Mouse (Mus musculus) heart, adult 2 months (tissue): ENCODE data around the gene Papss1. TPM values are rescaled to one million over a fixed set of nuclear protein-coding genes. Genes with fewer than 3 reads are reported as not detected.

ENCODE experiments used
- DNase-seq, 2 experiments: peaks; one replicate each; pipeline ENCODE4 v3.0.0; 2021
- H3K27ac ChIP-seq: fragments of 200-600 bp; 2 replicates; pipeline ENCODE4 v1.8.1; 2022
- H3K27me3 ChIP-seq: fragments of 200-500 bp; 2 replicates; pipeline ENCODE4 v1.6.1; 2012; ENCODE audit warnings: mild to moderate bottlenecking, low read length, inconsistent platforms, mixed read lengths; ENCODE audit not compliant: control insufficient read depth, insufficient read depth
- H3K36me3 ChIP-seq: fragments of 200-500 bp; 2 replicates; pipeline ENCODE4 v1.6.1; 2012; ENCODE audit warnings: low read length, inconsistent platforms; ENCODE audit not compliant: control insufficient read depth, insufficient read depth
- H3K4me1 ChIP-seq: fragments of 200-500 bp; 2 replicates; pipeline ENCODE4 v1.6.1; 2011; ENCODE audit warnings: low read length; ENCODE audit not compliant: control insufficient read depth, insufficient read depth
- H3K4me3 ChIP-seq: fragments of 200-600 bp; 2 replicates; pipeline ENCODE4 v1.8.1; 2022
- H3K79me2 ChIP-seq: fragments of 200-500 bp; replicated peaks from 2 replicates; pipeline ENCODE4 v1.6.1; 2012; ENCODE audit warnings: mild to moderate bottlenecking, inconsistent platforms, low read length, moderate library complexity, mixed read lengths; ENCODE audit not compliant: control insufficient read depth, insufficient read depth
- H3K9ac ChIP-seq: fragments of 200-500 bp; 2 replicates; pipeline ENCODE4 v1.6.1; 2012; ENCODE audit warnings: low read depth, mild to moderate bottlenecking, control low read depth, inconsistent platforms, low read length, mixed read lengths
- CTCF ChIP-seq: fragments of 200-600 bp; IDR thresholded peaks from 2 replicates; pipeline ENCODE4 v1.8.1; 2022; ENCODE audit warnings: antibody characterized with exemption, mild to moderate bottlenecking, moderate library complexity
- EP300 ChIP-seq: fragments of 200-500 bp; IDR thresholded peaks from 2 replicates; pipeline ENCODE4 v1.6.1; 2011; ENCODE audit warnings: low read depth, low read length, control low read depth; ENCODE audit not compliant: insufficient read depth
- POLR2A ChIP-seq: fragments of 200-500 bp; IDR thresholded peaks from 2 replicates; pipeline ENCODE4 v1.6.1; 2011; ENCODE audit warnings: mild to moderate bottlenecking, low read depth, low read length, control low read depth; ENCODE audit not compliant: insufficient read depth
- WGBS: fragments of 180-500 bp; shearing (Covaris S2); methylation state at CpG from one replicate; pipeline ENCODE4 v1.1.7; 2018; 5-methylcytosine and 5-hydroxymethylcytosine counted together
- intact Hi-C: fragments of 180-260 bp; cut with DNase I; formaldehyde crosslinking; loops from one replicate; pipeline ENCODE4 v1.15.1; 2025
- long read RNA-seq: library from polyadenylated mRNA; stranded (forward); transcript quantifications from one replicate; pipeline ENCODE4 v2.0.0, GENCODE M21; 2021
- polyA plus RNA-seq: library from polyadenylated mRNA; depleted of rRNA; stranded (reverse); fragments of >200 nt; gene quantifications from 2 replicates; pipeline ENCODE4 v1.2.3, GENCODE M21; 2012; rRNA removed
- total RNA-seq, 2 experiments: library from RNA; stranded (reverse); gene quantifications; 2 replicates each; pipeline ENCODE4 v1.2.3; 2021

Papss1 gene
- total RNA-seq = 1 to 10 TPM; 8.0 to 10.0 TPM
- 8.5 and 14.1 TPM in 2 replicates for polyA plus RNA-seq
- long read RNA-seq, partial matches to known transcripts = 1 of 4 reads
- long read RNA-seq, other reads (novel, unspliced or antisense) = 0 of 4 reads

GRCm38 (mm10) chr3:131564430-131565256 is at the start of gene Papss1:
TSS of gene Papss1 (plus strand) at chr3:131564768.
- DNase-seq = peak; percentile 99 to 100
- no peaks in the 10 kb centered on the region; the same call in none of the 2 replicates for H3K4me1 ChIP-seq
- under 1% methylated on average over 73 of the region's 73 CpGs for WGBS
- H3K27me3 ChIP-seq = no peaks in the 10 kb centered on the region
- peak within 1 kb of the TSS; percentile 81 for H3K4me3 ChIP-seq
- TF ChIP-seq POLR2A (peak; percentile 99), CTCF (no peak), EP300 (peak; percentile 62; the same call in 1 of the 2 replicates)
- intact Hi-C loops = loop anchor here (5.0 kb wide), 2 partner anchors 852 to 1978 kb away; no protein-coding TSS in a partner anchor
- H3K27ac ChIP-seq = peak within 1 kb of the TSS; percentile 89
- H3K36me3 ChIP-seq = no peaks in the 10 kb centered on the region
- H3K79me2 ChIP-seq = peaks cover 1% of the 10 kb centered on the region; the same call in 1 of the 2 replicates
- H3K9ac ChIP-seq = peak within 1 kb of the TSS; percentile 67

- Histone ChIP-seq H3K4me1 (no peaks in the 10 kb centered on the region), H3K79me2 (no peaks in the 10 kb centered on the region), H3K9ac (no peak overlapping the region), H3K27ac (no peak overlapping the region), H3K4me3 (no peak overlapping the region), H3K27me3 (no peaks in the 10 kb centered on the region), H3K36me3 (no peaks in the 10 kb centered on the region)
- intact Hi-C loops = no loop called here
- DNase-seq = no peak
- TF ChIP-seq EP300 (no peak), POLR2A (no peak), CTCF (no peak)
- WGBS = 76% methylated on average over 7 of the region's 7 CpGs
These were observed 48.1 kb upstream of the Papss1 start for GRCm38 (mm10) chr3:131516332-131516999.

GRCm38 (mm10) chr3:131517756-131518155 is 46.8 kb upstream of the Papss1 start:
- Histone ChIP-seq H3K27me3 (no peaks in the 10 kb centered on the region), H3K79me2 (no peaks in the 10 kb centered on the region), H3K9ac (no peak overlapping the region), H3K4me1 (no peaks in the 10 kb centered on the region), H3K27ac (no peak overlapping the region), H3K36me3 (no peaks in the 10 kb centered on the region), H3K4me3 (no peak overlapping the region)
- WGBS = 74% methylated on average over 6 of the region's 6 CpGs
- TF ChIP-seq CTCF (no peak), POLR2A (no peak), EP300 (no peak)
- DNase-seq = no peak
- intact Hi-C loops = no loop called here

- no peak overlapping the region for H3K4me3 ChIP-seq
- no peak overlapping the region for H3K9ac ChIP-seq
- no peaks in the 10 kb centered on the region for H3K27me3 ChIP-seq
- 57% methylated on average over 4 of the region's 4 CpGs for WGBS
- TF ChIP-seq CTCF = no peak
- TF ChIP-seq EP300 = no peak
- TF ChIP-seq POLR2A = no peak
- H3K27ac ChIP-seq = no peak overlapping the region
- no peaks in the 10 kb centered on the region for H3K36me3 ChIP-seq
- no peaks in the 10 kb centered on the region for H3K79me2 ChIP-seq
- no peak for DNase-seq
- no peaks in the 10 kb centered on the region for H3K4me1 ChIP-seq
- intact Hi-C loops = no loop called here
These were observed 43.4 kb upstream of the Papss1 start for GRCm38 (mm10) chr3:131521206-131521605.

GRCm38 (mm10) chr3:131522243-131522642 is 42.3 kb upstream of the Papss1 start:
- intact Hi-C loops = no loop called here
- no peaks in the 10 kb centered on the region for H3K4me1 ChIP-seq
- no peak overlapping the region for H3K4me3 ChIP-seq
- H3K9ac ChIP-seq = no peak overlapping the region
- WGBS = 22% methylated on average over 7 of the region's 7 CpGs
- no peaks in the 10 kb centered on the region for H3K79me2 ChIP-seq
- DNase-seq = no peak
- TF ChIP-seq CTCF (no peak), EP300 (no peak), POLR2A (no peak)
- H3K36me3 ChIP-seq = no peaks in the 10 kb centered on the region
- no peak overlapping the region for H3K27ac ChIP-seq
- no peaks in the 10 kb centered on the region for H3K27me3 ChIP-seq
